In the genomic region with DNA sequence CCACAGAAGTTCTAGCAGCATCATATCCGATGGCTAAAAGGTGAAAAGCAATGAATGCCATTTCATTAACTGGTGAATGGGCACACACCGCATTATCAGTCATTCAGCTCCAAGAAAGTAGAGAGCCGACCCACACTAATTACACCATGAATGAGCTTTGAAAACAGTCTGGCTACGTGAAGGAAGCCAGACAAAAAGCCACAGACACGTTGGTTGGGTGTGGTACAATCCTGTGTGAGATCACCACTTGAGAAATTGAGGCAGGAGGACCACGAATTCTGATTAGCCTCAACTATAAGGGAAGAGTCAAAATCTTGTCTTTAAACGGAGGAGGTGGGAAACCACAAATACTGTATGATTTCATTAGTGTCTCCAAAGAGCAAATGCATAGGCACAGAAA, we compare ENCODE assay signal across 18 mouse cellular contexts. TPM values are rescaled to one million over a fixed set of nuclear protein-coding genes. Genes with fewer than 3 reads are reported as not detected.
DNase-seq lines count a peak whose midpoint lies in the region; ATAC-seq and TF ChIP-seq lines count a peak whose summit lies in the region.
"Had no signal": no experiment of that assay in that cellular context is flagged by ENCODE, and none has a peak within 500 bp of the region (broad histone marks: within the 10 kb centered on the region; RNA-seq: fewer than 3 reads in every experiment).

No protein-coding gene starts in this region.

- no peaks in the 10 kb centered on the region for H3K36me3 ChIP-seq in forebrain, embryonic 16.5 days (ENCODE audit: control insufficient read depth, insufficient read depth)
- no peaks in the 10 kb centered on the region for H3K36me3 ChIP-seq in forebrain, embryonic 11.5 days (ENCODE audit: control insufficient read depth, insufficient read depth, low read length)
- peaks cover 11% of the 10 kb centered on the region for H3K36me3 ChIP-seq in C2C12 (ENCODE audit: control insufficient read depth, insufficient read depth)
- no peaks in the 10 kb centered on the region for H3K36me3 ChIP-seq in hindbrain, embryonic 12.5 days
- H3K36me3 ChIP-seq in midbrain, embryonic 16.5 days (ENCODE audit: control insufficient read depth, insufficient read depth, low read length), result no peaks in the 10 kb centered on the region
- H3K36me3 ChIP-seq: intestine, embryonic 15.5 days; kidney, embryonic 15.5 days; limb, embryonic 10.5 days had no signal

- WGBS in forebrain, embryonic 16.5 days, result 9% methylated on average over 7 of the region's 7 CpGs
- WGBS in forebrain, embryonic 11.5 days, result 21% methylated on average over 7 of the region's 7 CpGs
- WGBS in hindbrain, embryonic 12.5 days, result 27% methylated on average over 7 of the region's 7 CpGs
- 28% methylated on average over 7 of the region's 7 CpGs for WGBS in midbrain, embryonic 16.5 days
- 44% methylated on average over 7 of the region's 7 CpGs for WGBS in lung, adult 2 months

- peaks cover 15% of the 10 kb centered on the region for H3K27me3 ChIP-seq in forebrain, embryonic 16.5 days (replicated peaks; ENCODE audit: control insufficient read depth, insufficient read depth, low read length)
- peaks cover 30% of the 10 kb centered on the region for H3K27me3 ChIP-seq in forebrain, embryonic 11.5 days (ENCODE audit: control insufficient read depth, insufficient read depth, low read length)
- no peaks in the 10 kb centered on the region for H3K27me3 ChIP-seq in C2C12 (ENCODE audit: control insufficient read depth, insufficient read depth, insufficient read length)
- H3K27me3 ChIP-seq in hindbrain, embryonic 12.5 days, result peaks cover 58% of the 10 kb centered on the region
- H3K27me3 ChIP-seq in midbrain, embryonic 16.5 days (ENCODE audit: control insufficient read depth, insufficient read depth, low read depth, low read length), result no peaks in the 10 kb centered on the region

- DNase-seq in forebrain, embryonic 11.5 days (ENCODE audit: low spot score), result no peak
- DNase-seq in kidney, adult 18-20 months, result no peak
- DNase-seq in lung, adult 2 months, result no peak
- no peak for DNase-seq in frontal cortex, postnatal 14 days (ENCODE audit: low spot score in 2 of 2)
- DNase-seq: adrenal gland, postnatal 36 days; gastrocnemius, postnatal 36 days; layer of hippocampus, postnatal 36 days; lung, embryonic 14.5 days; spleen, adult 18-20 months; thymus, adult 18-20 months had no signal

- H3K4me2 ChIP-seq in forebrain, embryonic 16.5 days (ENCODE audit: low read length), result peak overlapping the region; percentile 11; the same call in 1 of the 2 replicates
- H3K4me2 ChIP-seq in forebrain, embryonic 11.5 days (ENCODE audit: low read depth, low read length, severe bottlenecking), result no peak overlapping the region
- peak overlapping the region; percentile 13; the same call in 1 of the 2 replicates for H3K4me2 ChIP-seq in hindbrain, embryonic 12.5 days (replicated peaks)
- peak overlapping the region; percentile 50 for H3K4me2 ChIP-seq in midbrain, embryonic 16.5 days (ENCODE audit: low read length)

- no peak for ATAC-seq in forebrain, embryonic 16.5 days
- ATAC-seq in forebrain, embryonic 11.5 days (replicated peaks; ENCODE audit: low FRiP score), result no peak
- no peak for ATAC-seq in hindbrain, embryonic 12.5 days (ENCODE audit: low FRiP score)
- no peak for ATAC-seq in midbrain, embryonic 16.5 days

- 0 out of 2 replicates have a peak, but pooled peaks cover 5% of the 10 kb centered on the region for H3K4me1 ChIP-seq in forebrain, embryonic 16.5 days (replicated peaks; ENCODE audit: control insufficient read depth, insufficient read depth, low read length)
- H3K4me1 ChIP-seq in forebrain, embryonic 11.5 days (replicated peaks; ENCODE audit: control insufficient read depth, insufficient read depth, low read length), result peaks cover 4% of the 10 kb centered on the region
- H3K4me1 ChIP-seq in hindbrain, embryonic 12.5 days, result 0 out of 2 replicates have a peak, but pooled peaks cover 2% of the 10 kb centered on the region
- no peaks in the 10 kb centered on the region for H3K4me1 ChIP-seq in midbrain, embryonic 16.5 days (ENCODE audit: control insufficient read depth, insufficient read depth, low read length)
- no peaks in the 10 kb centered on the region for H3K4me1 ChIP-seq in lung, adult 2 months (ENCODE audit: control insufficient read depth, insufficient read depth, low read length)

- no peak overlapping the region for H3K27ac ChIP-seq in forebrain, embryonic 16.5 days (ENCODE audit: low read length)
- H3K27ac ChIP-seq in forebrain, embryonic 11.5 days (ENCODE audit: low read depth, low read length), result no peak overlapping the region
- no peak overlapping the region for H3K27ac ChIP-seq in hindbrain, embryonic 12.5 days
- no peak overlapping the region for H3K27ac ChIP-seq in midbrain, embryonic 16.5 days (ENCODE audit: low read length)
- H3K27ac ChIP-seq: intestine, embryonic 15.5 days; kidney, embryonic 15.5 days; macrophage had no signal

- peaks cover 57% of the 10 kb centered on the region for H3K79me2 ChIP-seq in C2C12 (ENCODE audit: control insufficient read depth, insufficient read depth)

- peak overlapping the region; percentile 20; the same call in 1 of the 2 replicates for H3K4me3 ChIP-seq in forebrain, embryonic 16.5 days (replicated peaks; ENCODE audit: low read length)
- no peak overlapping the region for H3K4me3 ChIP-seq in forebrain, embryonic 11.5 days (ENCODE audit: low read depth, low read length)
- peak overlapping the region; percentile 60 for H3K4me3 ChIP-seq in C2C12 (ENCODE audit: insufficient read depth, poor library complexity, severe bottlenecking)
- no peak overlapping the region for H3K4me3 ChIP-seq in hindbrain, embryonic 12.5 days
- peak overlapping the region; percentile 83 for H3K4me3 ChIP-seq in midbrain, embryonic 16.5 days (ENCODE audit: low read depth, low read length)
- no peak overlapping the region for H3K4me3 ChIP-seq in lung, adult 2 months (replicated peaks; ENCODE audit: extremely low read depth, low read depth, low read length)

- no peak overlapping the region for H3K9ac ChIP-seq in forebrain, embryonic 16.5 days (replicated peaks; ENCODE audit: low read depth, low read length)
- no peak overlapping the region for H3K9ac ChIP-seq in forebrain, embryonic 11.5 days (ENCODE audit: low read length)
- H3K9ac ChIP-seq in hindbrain, embryonic 12.5 days, result no peak overlapping the region
- H3K9ac ChIP-seq in midbrain, embryonic 16.5 days (ENCODE audit: low read depth, low read length), result no peak overlapping the region

- peak overlapping the region; percentile 30 for H3ac ChIP-seq in C2C12 (ENCODE audit: control insufficient read depth, insufficient read length, low read depth)

- no peak for TF ChIP-seq POLR2A in lung, adult 2 months (IDR thresholded peaks at IDR 0.05; ENCODE audit: borderline replicate concordance, extremely low read depth, low read depth, low read length)

- no peaks in the 10 kb centered on the region for H3K9me3 ChIP-seq in forebrain, embryonic 16.5 days (ENCODE audit: control insufficient read depth, low read length)
- H3K9me3 ChIP-seq in forebrain, embryonic 11.5 days (ENCODE audit: control insufficient read depth, low read length), result no peaks in the 10 kb centered on the region
- no peaks in the 10 kb centered on the region for H3K9me3 ChIP-seq in hindbrain, embryonic 12.5 days (replicated peaks)
- H3K9me3 ChIP-seq in midbrain, embryonic 16.5 days (replicated peaks; ENCODE audit: control insufficient read depth, low read length, poor library complexity, severe bottlenecking), result no peaks in the 10 kb centered on the region
- H3K9me3 ChIP-seq: intestine, embryonic 15.5 days; kidney, embryonic 15.5 days; limb, embryonic 10.5 days had no signal

- no peak for TF ChIP-seq CTCF in C2C12 (IDR thresholded peaks at IDR 0.05; ENCODE audit: control insufficient read depth, insufficient read depth, insufficient read length)
- no peak for TF ChIP-seq CTCF in lung, adult 2 months (IDR thresholded peaks at IDR 0.05; ENCODE audit: insufficient read depth, low read length)

- peaks cover 22% of the 10 kb centered on the region for H3K79me3 ChIP-seq in C2C12 (ENCODE audit: low read depth)

TF ChIP-seq in C2C12, 6 proteins besides CTCF, POLR2A, EP300 and RAD21:
- TF ChIP-seq FOSL1 (IDR thresholded peaks at IDR 0.05; ENCODE audit: insufficient read depth, low read length, poor library complexity, severe bottlenecking), result no peak
- TF ChIP-seq MYOG (IDR thresholded peaks at IDR 0.05; ENCODE audit: control insufficient read depth, extremely low read depth, insufficient read length), result no peak
- no peak for TF ChIP-seq MYOD1 (IDR thresholded peaks at IDR 0.05; ENCODE audit: control insufficient read depth, insufficient read length, low read depth)
- TF ChIP-seq USF1 (IDR thresholded peaks at IDR 0.05; ENCODE audit: low read depth), result no peak
- TF ChIP-seq CEBPB (IDR thresholded peaks at IDR 0.05; ENCODE audit: low read depth), result no peak
- no peak for TF ChIP-seq MAX (IDR thresholded peaks at IDR 0.05)

RNA-seq across cellular contexts. Expression of gene Slc41a2, which starts 1.3 kb away (rescaled TPM):
- 4.8 and 6.8 TPM in 2 replicates for polyA plus RNA-seq in forebrain, embryonic 16.5 days (2015; fragmentation: Nextera tagmentation; extraction: Ambion mirVana)
- 0.56 and 1.2 TPM in 2 replicates for polyA plus RNA-seq in forebrain, embryonic 11.5 days (2014; fragmentation: Nextera tagmentation; extraction: Ambion mirVana)
- polyA plus RNA-seq in C2C12 (2012; fragmentation: generic; extraction: Trizol), result 6.5 TPM
- 2.6 and 3.8 TPM in 2 replicates for polyA plus RNA-seq in hindbrain, embryonic 12.5 days (2016; fragmentation: Nextera tagmentation; extraction: Ambion mirVana)
- polyA plus RNA-seq in midbrain, embryonic 16.5 days (2015; fragmentation: Nextera tagmentation; extraction: Ambion mirVana), result 10.9 and 11.6 TPM in 2 replicates
- 2.4 and 4.0 TPM in 2 replicates for polyA plus RNA-seq in lung, adult 2 months (2012; rRNA removed)

RNA-seq across cellular contexts. Expression of gene D10Wsu102e, which starts 23.7 kb away (rescaled TPM):
- polyA plus RNA-seq in forebrain, embryonic 16.5 days (2015; fragmentation: Nextera tagmentation; extraction: Ambion mirVana), result 1.1 and 1.3 TPM in 2 replicates
- polyA plus RNA-seq in forebrain, embryonic 11.5 days (2014; fragmentation: Nextera tagmentation; extraction: Ambion mirVana), result 1.4 and 1.6 TPM in 2 replicates
- 0.75 TPM for polyA plus RNA-seq in C2C12 (2012; fragmentation: generic; extraction: Trizol)
- 1.0 TPM in 2 replicates for polyA plus RNA-seq in hindbrain, embryonic 12.5 days (2016; fragmentation: Nextera tagmentation; extraction: Ambion mirVana)
- 0.79 and 0.93 TPM in 2 replicates for polyA plus RNA-seq in midbrain, embryonic 16.5 days (2015; fragmentation: Nextera tagmentation; extraction: Ambion mirVana)
- polyA plus RNA-seq in lung, adult 2 months (2012; rRNA removed), result 0.16 and 0.24 TPM in 2 replicates

Comparison
In these comparisons a context has a peak if more than half of its experiments do, and no peak if none do; other contexts are left out.
1. H3K4me3 ChIP-seq: peak in forebrain, embryonic 16.5 days (single experiment), C2C12 (single experiment) and midbrain, embryonic 16.5 days (single experiment); none in forebrain, embryonic 11.5 days (single experiment), hindbrain, embryonic 12.5 days (single experiment) and lung, adult 2 months (single experiment).